Mouse (Mus musculus) midbrain, embryonic 12.5 days (tissue): ENCODE data around the gene Arnt2. TPM values are rescaled to one million over a fixed set of nuclear protein-coding genes. Genes with fewer than 3 reads are reported as not detected.
A peak's percentile ranks its signal among the peaks of the same experiment; 100 is the strongest.

Experiments used
- ATAC-seq: fragments of 200-750 bp; cut with Nextera tagmentation; 2 replicates; pipeline ENCODE4 v1.8.0; 2017; ENCODE audit warnings: low read depth, moderate TSS enrichment, moderate library complexity; ENCODE audit not compliant: low FRiP score
- H3K27ac ChIP-seq: fragments of 300-500 bp; sonication (generic); replicated peaks from 2 replicates; pipeline ENCODE4 v1.5.1; 2016; ENCODE audit warnings: mild to moderate bottlenecking
- H3K27me3 ChIP-seq: fragments of 300-500 bp; sonication (generic); 2 replicates; pipeline ENCODE4 v1.6.1; 2016; ENCODE audit warnings: mild to moderate bottlenecking
- H3K36me3 ChIP-seq: fragments of 300-500 bp; sonication (generic); 2 replicates; pipeline ENCODE4 v1.6.1; 2016
- H3K4me1 ChIP-seq: fragments of 300-500 bp; sonication (generic); 2 replicates; pipeline ENCODE4 v1.6.1; 2016
- H3K4me2 ChIP-seq: fragments of 300-500 bp; sonication (generic); replicated peaks from 2 replicates; pipeline ENCODE4 v1.6.1; 2016; ENCODE audit warnings: mild to moderate bottlenecking, moderate library complexity
- H3K4me3 ChIP-seq: fragments of 300-500 bp; sonication (generic); 2 replicates; pipeline ENCODE4 v1.5.1; 2016; ENCODE audit warnings: mild to moderate bottlenecking
- H3K9ac ChIP-seq: fragments of 300-500 bp; sonication (generic); replicated peaks from 2 replicates; pipeline ENCODE4 v1.6.1; 2016; ENCODE audit warnings: mild to moderate bottlenecking, moderate library complexity
- H3K9me3 ChIP-seq: fragments of 300-500 bp; sonication (generic); 2 replicates; pipeline ENCODE4 v1.6.1; 2016; ENCODE audit warnings: mild to moderate bottlenecking
- WGBS: fragments of 180-500 bp; shearing (Covaris S2); methylation state at CpG from one replicate; pipeline ENCODE4 v1.1.7; 2016; 5-methylcytosine and 5-hydroxymethylcytosine counted together
- polyA plus RNA-seq: library from polyadenylated mRNA; unstranded; fragments of >200 nt; fragmentation: Nextera tagmentation; extraction: Ambion mirVana; gene quantifications from 2 replicates; pipeline ENCODE4 v1.2.1, GENCODE M21; 2016

Gene Arnt2
- polyA plus RNA-seq, 1 experiment from 2014 or later: 67.1 TPM

DNA sequence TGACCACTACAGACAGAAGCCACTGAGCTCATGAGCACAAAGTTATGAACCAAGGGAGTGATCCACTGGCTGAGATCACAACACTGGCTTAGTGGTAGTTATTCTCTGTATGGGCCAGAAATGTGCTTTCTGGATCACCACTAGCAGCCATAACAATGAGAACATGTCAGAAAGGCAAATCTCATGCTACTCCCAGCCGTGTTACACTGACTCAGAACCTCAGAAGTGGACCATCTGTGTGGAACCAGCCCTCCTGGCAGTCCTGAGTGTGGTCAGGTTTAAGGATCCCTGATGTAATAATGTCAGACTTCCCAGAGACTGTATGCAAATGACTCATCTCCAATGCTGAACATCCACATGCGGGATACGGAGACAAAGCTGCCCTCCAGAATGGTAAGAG is 13.4 kb downstream of the Arnt2 start:
- Histone ChIP-seq H3K27ac (no peak overlapping the region), H3K9me3 (0 out of 2 replicates have a peak, but pooled peaks cover 3% of the 10 kb centered on the region), H3K9ac (no peak overlapping the region), H3K4me1 (peaks cover 17% of the 10 kb centered on the region), H3K36me3 (peaks cover 5% of the 10 kb centered on the region), H3K27me3 (no peaks in the 10 kb centered on the region), H3K4me2 (no peak overlapping the region), H3K4me3 (no peak overlapping the region)
- no peak for ATAC-seq
- 95% methylated on average over 3 of the region's 3 CpGs for WGBS

DNA sequence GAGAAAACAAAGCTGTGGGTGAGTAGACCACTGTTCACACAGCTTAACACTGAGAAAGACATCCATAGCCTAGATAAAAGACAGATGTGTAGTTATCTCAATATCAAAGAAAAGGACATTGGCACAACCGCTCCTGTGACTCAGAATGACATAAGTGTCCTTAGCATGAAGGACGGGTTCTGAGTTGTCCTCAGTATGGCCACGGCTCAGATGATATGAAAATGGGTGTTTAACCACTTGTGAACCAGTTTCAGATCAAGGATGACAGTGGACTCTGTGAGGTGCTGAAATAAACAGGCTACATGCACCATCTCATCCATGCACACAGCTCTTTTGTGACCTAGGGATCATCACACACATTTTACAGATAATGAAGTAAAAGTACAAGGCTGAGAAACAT is 22.1 kb downstream of the Arnt2 start:
- Histone ChIP-seq H3K4me2 (no peak overlapping the region), H3K4me1 (no peaks in the 10 kb centered on the region), H3K9ac (no peak overlapping the region), H3K27ac (no peak overlapping the region), H3K4me3 (no peak overlapping the region), H3K36me3 (no peaks in the 10 kb centered on the region), H3K9me3 (no peaks in the 10 kb centered on the region), H3K27me3 (no peaks in the 10 kb centered on the region)
- WGBS: 82% methylated on average over 3 of the region's 3 CpGs
- ATAC-seq: no peak

DNA sequence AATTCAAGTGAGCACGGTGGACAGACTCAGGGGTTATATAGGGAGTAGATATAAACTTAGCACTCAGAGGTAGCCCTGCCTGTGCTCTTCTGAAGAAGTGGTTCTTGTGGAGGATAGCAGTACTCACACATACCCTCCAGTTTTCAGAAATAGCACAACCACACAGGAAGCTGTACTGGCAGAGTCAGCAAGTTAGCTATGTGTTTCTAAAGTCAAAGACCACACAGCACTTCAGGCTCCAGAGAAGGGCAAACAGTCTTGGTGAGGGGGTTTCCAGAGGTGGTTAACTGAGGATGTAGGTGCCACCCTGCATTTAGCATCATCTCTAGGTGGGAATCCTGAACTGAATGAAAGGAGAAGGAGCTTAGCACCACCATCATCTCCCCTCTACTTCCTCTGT is 23.5 kb downstream of the Arnt2 start:
- ATAC-seq: no peak
- 86% methylated on average over 1 of the region's 1 CpGs for WGBS
- no peak overlapping the region for H3K27ac ChIP-seq

DNA sequence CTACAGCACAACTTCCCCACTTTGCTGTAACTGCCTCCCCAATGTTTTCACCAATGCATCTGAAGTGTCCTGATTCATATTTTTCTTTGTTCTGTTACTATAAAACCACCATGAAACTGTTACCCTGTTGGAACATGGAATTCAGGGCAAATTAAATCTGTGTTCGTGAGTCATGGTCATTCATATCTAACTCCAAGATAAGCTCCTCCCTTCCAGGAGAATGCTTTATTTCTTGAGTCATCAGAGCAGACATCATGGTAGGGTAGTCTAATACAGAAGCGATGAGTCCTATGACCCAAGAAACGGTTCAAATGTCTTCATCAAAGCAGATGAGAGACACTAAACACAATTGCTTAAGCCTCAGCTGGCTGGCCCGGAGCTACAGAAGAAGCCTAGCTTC is 25.2 kb downstream of the Arnt2 start:
- no peak overlapping the region for H3K9ac ChIP-seq
- H3K4me1 ChIP-seq: no peaks in the 10 kb centered on the region
- no peak overlapping the region for H3K4me3 ChIP-seq
- no peaks in the 10 kb centered on the region for H3K36me3 ChIP-seq
- WGBS: 89% methylated on average over 4 of the region's 4 CpGs
- H3K27me3 ChIP-seq: no peaks in the 10 kb centered on the region
- no peak overlapping the region for H3K27ac ChIP-seq
- H3K4me2 ChIP-seq: no peak overlapping the region
- ATAC-seq: no peak
- H3K9me3 ChIP-seq: no peaks in the 10 kb centered on the region

More for the DNA sequence above, 23.5 kb downstream of the Arnt2 start:
- Histone ChIP-seq H3K36me3 (no peaks in the 10 kb centered on the region), H3K27me3 (no peaks in the 10 kb centered on the region), H3K9me3 (no peaks in the 10 kb centered on the region), H3K4me1 (no peaks in the 10 kb centered on the region), H3K4me3 (no peak overlapping the region), H3K9ac (no peak overlapping the region), H3K4me2 (no peak overlapping the region)

DNA sequence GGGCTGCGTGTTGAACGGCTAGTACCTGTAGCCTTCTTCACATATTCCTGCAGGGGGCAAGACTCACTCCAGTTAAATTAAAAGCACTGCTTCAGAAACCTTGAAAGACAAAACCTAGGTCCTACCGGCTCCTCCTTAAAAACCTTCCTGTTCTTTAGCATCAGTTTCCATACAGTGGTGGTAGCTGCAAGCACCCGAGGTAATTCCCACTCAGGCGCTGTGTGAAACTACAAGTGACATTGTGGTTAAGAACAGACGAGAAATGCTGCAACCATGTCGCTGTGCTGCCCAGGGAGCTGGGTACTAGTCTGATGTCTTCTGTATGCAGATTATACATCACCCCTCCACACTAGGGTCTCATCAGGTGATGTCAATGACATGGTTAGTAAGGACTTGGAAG is 25.9 kb downstream of the Arnt2 start:
- no peak for ATAC-seq
- H3K9me3 ChIP-seq: no peaks in the 10 kb centered on the region
- H3K9ac ChIP-seq: no peak overlapping the region
- no peaks in the 10 kb centered on the region for H3K27me3 ChIP-seq
- peaks cover 3% of the 10 kb centered on the region; the same call in 1 of the 2 replicates for H3K4me1 ChIP-seq
- no peak overlapping the region for H3K4me3 ChIP-seq
- no peaks in the 10 kb centered on the region for H3K36me3 ChIP-seq
- WGBS: 93% methylated on average over 7 of the region's 7 CpGs
- no peak overlapping the region for H3K4me2 ChIP-seq
- no peak overlapping the region for H3K27ac ChIP-seq

DNA sequence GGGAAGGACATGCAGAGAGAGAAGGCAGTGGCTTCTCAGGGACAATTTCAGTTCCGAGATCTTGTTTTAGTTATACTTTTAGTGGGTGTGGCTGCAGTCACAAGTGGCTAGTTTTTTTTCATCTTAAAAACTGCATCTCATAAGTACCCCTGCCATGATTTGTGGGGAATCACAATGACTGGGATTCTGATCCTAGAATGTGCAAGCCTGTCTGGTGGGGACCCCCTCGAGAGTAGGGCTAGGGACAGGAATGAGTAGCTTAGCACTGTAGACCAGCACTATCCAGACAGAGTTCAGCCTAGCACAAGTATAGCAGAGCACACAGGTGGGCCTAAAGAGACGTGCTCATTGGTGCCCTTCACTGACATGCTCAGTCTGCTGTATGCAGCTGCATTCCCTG is 27.6 kb downstream of the Arnt2 start:
- no peak for ATAC-seq
- Histone ChIP-seq H3K27me3 (no peaks in the 10 kb centered on the region), H3K4me3 (no peak overlapping the region), H3K36me3 (no peaks in the 10 kb centered on the region), H3K4me1 (peaks cover 14% of the 10 kb centered on the region; the same call in 1 of the 2 replicates), H3K4me2 (no peak overlapping the region), H3K9me3 (no peaks in the 10 kb centered on the region), H3K27ac (no peak overlapping the region), H3K9ac (no peak overlapping the region)
- WGBS: 84% methylated on average over 3 of the region's 3 CpGs

DNA sequence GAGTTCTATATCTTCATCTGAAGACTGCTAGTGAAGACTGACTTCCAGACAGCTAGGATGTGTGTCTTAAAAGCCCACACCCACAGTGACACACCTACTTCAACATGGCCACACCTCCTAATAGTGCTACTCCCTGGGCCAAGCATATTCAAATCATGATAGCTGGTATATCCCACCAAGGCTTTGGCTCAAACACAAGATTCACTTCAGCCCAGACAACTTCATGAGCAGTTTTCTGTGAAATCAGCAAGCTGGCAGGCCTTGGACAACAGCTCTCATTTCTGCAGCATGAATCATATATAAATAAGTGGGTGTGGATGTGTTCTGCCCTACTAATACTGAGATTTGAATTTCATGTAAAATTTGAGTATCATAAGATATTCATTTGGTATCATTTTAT is 29.2 kb downstream of the Arnt2 start:
- Histone ChIP-seq H3K4me1 (peaks cover 15% of the 10 kb centered on the region; the same call in 1 of the 2 replicates), H3K27ac (no peak overlapping the region), H3K9ac (no peak overlapping the region), H3K4me3 (no peak overlapping the region), H3K36me3 (no peaks in the 10 kb centered on the region), H3K27me3 (no peaks in the 10 kb centered on the region), H3K9me3 (no peaks in the 10 kb centered on the region), H3K4me2 (no peak overlapping the region)
- ATAC-seq: no peak

DNA sequence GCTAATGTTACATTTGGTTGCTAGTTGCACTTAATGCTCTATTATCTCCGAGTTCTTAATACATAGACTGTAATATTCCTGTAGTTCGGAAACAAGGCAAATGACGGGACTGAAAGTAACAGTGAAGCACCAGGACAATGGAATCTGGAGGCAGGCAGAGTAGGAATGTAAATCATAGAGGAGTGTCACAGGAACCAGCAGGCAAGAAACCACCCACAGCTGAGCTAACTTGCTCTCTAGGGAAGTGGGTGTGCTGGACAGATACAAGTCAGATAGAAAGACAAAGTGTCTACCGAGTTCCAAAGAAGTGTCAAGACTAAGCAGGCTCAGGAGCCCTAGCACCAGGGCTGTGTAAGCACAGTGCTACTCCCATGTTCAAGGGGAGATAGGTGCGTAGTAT is 32.6 kb downstream of the Arnt2 start:
- Histone ChIP-seq H3K4me2 (no peak overlapping the region), H3K36me3 (no peaks in the 10 kb centered on the region), H3K9ac (no peak overlapping the region), H3K4me3 (no peak overlapping the region), H3K27me3 (no peaks in the 10 kb centered on the region), H3K9me3 (no peaks in the 10 kb centered on the region), H3K4me1 (peaks cover 19% of the 10 kb centered on the region; the same call in 1 of the 2 replicates), H3K27ac (no peak overlapping the region)
- 84% methylated on average over 5 of the region's 5 CpGs for WGBS
- no peak for ATAC-seq

DNA sequence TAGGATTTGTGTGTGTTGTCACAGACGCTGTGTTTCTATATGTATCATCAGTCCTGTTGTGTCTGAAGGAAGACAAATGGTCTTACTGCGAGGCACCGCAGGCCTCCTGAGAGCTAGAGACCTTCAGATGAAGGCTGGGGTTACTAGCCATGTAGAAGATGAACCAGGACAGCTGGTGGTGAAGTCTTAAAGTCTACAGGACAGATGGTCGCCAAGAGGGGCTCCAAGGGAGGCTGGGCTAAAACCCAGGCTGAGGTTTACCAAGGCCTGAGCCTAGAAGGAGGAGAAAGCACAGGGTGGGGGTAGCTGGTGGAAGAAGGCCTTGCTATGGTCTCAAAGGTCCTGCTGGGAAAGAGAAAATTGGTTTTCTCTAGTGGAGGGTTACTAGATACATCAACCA is 36.3 kb downstream of the Arnt2 start:
- H3K36me3 ChIP-seq: peaks cover 5% of the 10 kb centered on the region; the same call in 1 of the 2 replicates
- no peaks in the 10 kb centered on the region for H3K9me3 ChIP-seq
- no peak overlapping the region for H3K4me2 ChIP-seq
- ATAC-seq: no peak
- 88% methylated on average over 4 of the region's 4 CpGs for WGBS
- H3K27ac ChIP-seq: no peak overlapping the region
- no peak overlapping the region for H3K9ac ChIP-seq
- H3K4me1 ChIP-seq: peaks cover 14% of the 10 kb centered on the region; the same call in 1 of the 2 replicates
- no peak overlapping the region for H3K4me3 ChIP-seq
- H3K27me3 ChIP-seq: no peaks in the 10 kb centered on the region

DNA sequence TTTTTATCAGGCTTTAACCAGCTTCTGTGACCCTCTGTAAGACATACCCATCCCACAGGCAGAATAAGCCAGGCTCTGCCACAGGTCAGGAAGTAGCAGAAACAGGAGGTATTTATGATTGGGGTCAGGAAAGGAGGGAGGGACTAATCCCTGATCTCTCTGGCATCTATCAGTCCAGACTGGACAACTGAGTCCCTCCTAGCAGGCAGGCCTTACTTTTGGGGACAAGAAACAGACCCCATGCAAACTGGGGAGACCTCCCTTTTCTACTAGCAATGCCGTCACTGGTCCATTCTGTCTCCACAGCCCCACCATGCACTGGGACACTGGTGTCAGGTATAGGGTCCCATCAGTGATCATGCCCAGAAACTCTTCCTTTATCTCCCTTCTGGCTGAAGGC is 37.1 kb downstream of the Arnt2 start:
- H3K36me3 ChIP-seq: peaks cover 5% of the 10 kb centered on the region; the same call in 1 of the 2 replicates
- ATAC-seq: no peak
- H3K27ac ChIP-seq: peak overlapping the region; percentile 69
- peaks cover 10% of the 10 kb centered on the region; the same call in 1 of the 2 replicates for H3K4me1 ChIP-seq
- H3K4me3 ChIP-seq: no peak overlapping the region
- no peaks in the 10 kb centered on the region for H3K27me3 ChIP-seq
- H3K4me2 ChIP-seq: no peak overlapping the region
- no peak overlapping the region for H3K9ac ChIP-seq
- no peaks in the 10 kb centered on the region for H3K9me3 ChIP-seq
- 89% methylated on average over 1 of the region's 1 CpGs for WGBS

DNA sequence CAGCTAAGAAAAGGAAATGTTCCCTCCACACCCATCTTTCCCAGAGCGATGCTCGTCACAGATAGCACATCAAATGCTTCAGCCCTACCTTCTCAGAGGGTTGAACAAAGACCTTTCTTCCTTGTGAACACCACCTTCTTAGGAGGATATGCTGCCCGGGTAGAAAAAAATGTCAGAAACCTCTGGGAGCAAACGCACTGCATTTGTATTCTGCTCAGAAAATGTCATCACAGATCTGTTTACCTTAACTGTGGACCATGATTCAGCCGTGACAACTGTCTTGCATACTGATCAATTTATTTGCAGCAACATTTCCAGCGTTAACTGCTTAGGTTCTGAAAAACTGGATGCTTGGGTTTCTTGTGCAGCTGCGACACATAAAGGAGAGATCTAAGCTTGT is 37.7 kb downstream of the Arnt2 start:
- no peak for ATAC-seq
- H3K27ac ChIP-seq: peak overlapping the region; percentile 69

DNA sequence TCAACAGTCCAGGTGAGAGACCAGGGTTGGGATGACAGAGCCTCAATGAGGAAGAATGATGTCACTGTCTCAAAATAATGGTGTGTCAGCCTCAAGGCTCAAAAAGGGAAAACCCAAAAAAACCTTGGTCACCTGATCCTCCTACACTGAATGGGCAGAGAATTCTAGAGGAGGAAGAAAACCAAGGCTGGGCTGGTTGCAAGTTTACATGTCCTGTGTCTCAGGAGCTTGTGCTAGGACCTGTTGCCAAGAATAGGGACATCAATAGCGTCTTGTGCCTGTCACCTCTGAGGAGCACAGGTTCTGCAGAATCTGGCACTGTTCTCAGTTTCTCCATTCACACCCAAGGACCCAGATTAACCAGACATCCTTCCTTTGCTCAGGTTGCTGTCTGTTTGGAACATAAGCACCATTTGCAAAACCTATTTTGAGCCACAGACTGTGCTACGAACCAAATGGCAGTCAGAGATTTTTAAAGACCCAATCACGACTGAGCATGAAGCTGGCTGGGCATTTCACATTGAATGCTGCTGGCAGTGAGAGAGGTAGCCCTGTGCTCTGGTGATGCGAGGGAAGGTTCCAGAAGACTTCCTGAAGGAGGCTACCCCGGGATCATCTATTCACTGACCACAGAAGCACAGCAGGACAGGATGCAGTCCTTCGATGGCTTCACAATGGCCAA is 38.9 kb downstream of the Arnt2 start:
- Histone ChIP-seq H3K4me2 (no peak overlapping the region), H3K4me1 (peaks cover 8% of the 10 kb centered on the region; the same call in 1 of the 2 replicates), H3K9ac (no peak overlapping the region), H3K4me3 (no peak overlapping the region), H3K36me3 (peaks cover 12% of the 10 kb centered on the region), H3K9me3 (no peaks in the 10 kb centered on the region), H3K27ac (peak overlapping the region; percentile 69; the same call in 1 of the 2 replicates), H3K27me3 (no peaks in the 10 kb centered on the region)
- 88% methylated on average over 6 of the region's 6 CpGs for WGBS
- ATAC-seq: no peak

More for the DNA sequence above, 37.7 kb downstream of the Arnt2 start:
- Histone ChIP-seq H3K27me3 (no peaks in the 10 kb centered on the region), H3K4me1 (0 out of 2 replicates have a peak, but pooled peaks cover 4% of the 10 kb centered on the region), H3K4me3 (no peak overlapping the region), H3K4me2 (no peak overlapping the region), H3K9ac (no peak overlapping the region), H3K9me3 (no peaks in the 10 kb centered on the region), H3K36me3 (peaks cover 5% of the 10 kb centered on the region; the same call in 1 of the 2 replicates)
- WGBS: 78% methylated on average over 7 of the region's 7 CpGs

DNA sequence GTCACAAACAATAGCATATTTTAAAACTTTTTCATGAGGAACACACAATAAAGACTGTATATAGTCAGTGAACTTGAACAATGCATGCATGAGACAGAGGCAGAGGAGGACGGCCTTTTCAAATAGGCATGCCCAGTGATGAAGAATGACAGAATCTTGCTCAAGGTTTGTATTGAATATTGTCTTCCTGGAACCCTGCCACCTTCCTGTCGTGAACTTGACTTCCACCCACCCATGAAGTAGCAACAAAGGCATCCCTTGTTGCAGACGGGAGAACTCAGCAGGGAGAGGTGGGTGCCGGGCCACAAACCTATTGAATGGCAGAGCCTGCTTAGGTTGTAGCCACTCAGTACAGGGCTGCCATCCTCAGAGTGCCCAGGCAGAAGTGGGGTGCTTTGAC is 43.7 kb downstream of the Arnt2 start:
- Histone ChIP-seq H3K4me2 (no peak overlapping the region), H3K4me1 (peaks cover 16% of the 10 kb centered on the region), H3K9me3 (no peaks in the 10 kb centered on the region), H3K4me3 (no peak overlapping the region), H3K36me3 (peaks cover 14% of the 10 kb centered on the region), H3K9ac (no peak overlapping the region), H3K27ac (no peak overlapping the region), H3K27me3 (no peaks in the 10 kb centered on the region)
- WGBS: 79% methylated on average over 4 of the region's 4 CpGs
- no peak for ATAC-seq
